In genomic region chrX:75475182-75475644, GRCm38 (mm10) we compare ENCODE assay signal across 8 mouse cellular contexts. TPM values are rescaled to one million over a fixed set of nuclear protein-coding genes. Genes with fewer than 3 reads are reported as not detected.
DNase-seq lines count a peak whose midpoint lies in the region; ATAC-seq and TF ChIP-seq lines count a peak whose summit lies in the region.
"Not testable (repeated sequence)": the region's sequence is repeated elsewhere in the genome, so short reads cannot be mapped to it uniquely, and the experiment has no call there.

No protein-coding gene starts in this region.

- not testable (repeated sequence) for H3K27me3 ChIP-seq in heart, embryonic 13.5 days (replicated peaks); kidney, embryonic 16.5 days (ENCODE audit: insufficient read depth, low read length); midbrain, postnatal 0 days (ENCODE audit: insufficient read depth, low read length)

- WGBS in heart, embryonic 13.5 days = 11% methylated on average over 37 of the region's 37 CpGs
- WGBS in kidney, embryonic 16.5 days = 25% methylated on average over 37 of the region's 37 CpGs
- 31% methylated on average over 37 of the region's 37 CpGs for WGBS in midbrain, postnatal 0 days

- H3K4me1 ChIP-seq in heart, embryonic 13.5 days; kidney, embryonic 16.5 days (ENCODE audit: insufficient read depth, low read length); midbrain, postnatal 0 days (ENCODE audit: insufficient read depth, low read length): not testable (repeated sequence)

- H3K9me3 ChIP-seq in heart, embryonic 13.5 days; kidney, embryonic 16.5 days (ENCODE audit: low read length); midbrain, postnatal 0 days (ENCODE audit: low read length): not testable (repeated sequence)

- H3K9ac ChIP-seq in heart, embryonic 13.5 days = peak overlapping the region; percentile 67
- peak overlapping the region; percentile 51 for H3K9ac ChIP-seq in kidney, embryonic 16.5 days (replicated peaks; ENCODE audit: low read length)
- H3K9ac ChIP-seq in midbrain, postnatal 0 days (replicated peaks; ENCODE audit: low read length, poor library complexity, severe bottlenecking) = peak overlapping the region; percentile 39; the same call in 1 of the 2 replicates

- peak; percentile 79 for ATAC-seq in erythroid progenitor cell, adult 5-6 weeks (replicated peaks; ENCODE audit: low FRiP score, poor library complexity, severe bottlenecking)
- ATAC-seq in heart, embryonic 13.5 days (ENCODE audit: extremely low read depth, insufficient number of reproducible peaks, low FRiP score, low TSS enrichment) = not testable (repeated sequence)
- peak; percentile 76; the same call in 1 of the 2 replicates for ATAC-seq in kidney, embryonic 16.5 days (ENCODE audit: low FRiP score, low TSS enrichment)
- ATAC-seq in midbrain, postnatal 0 days (ENCODE audit: low FRiP score) = peak; percentile 93

- not testable (repeated sequence) for H3K27ac ChIP-seq in heart, embryonic 13.5 days (replicated peaks); kidney, embryonic 16.5 days (ENCODE audit: low read length); midbrain, postnatal 0 days (ENCODE audit: low read depth, low read length)

- not testable (repeated sequence) for TF ChIP-seq CTCF in midbrain, postnatal 0 days (IDR thresholded peaks at IDR 0.05)

- peak overlapping the region; percentile 65 for H3K4me2 ChIP-seq in heart, embryonic 13.5 days
- peak overlapping the region; percentile 47 for H3K4me2 ChIP-seq in kidney, embryonic 16.5 days (replicated peaks; ENCODE audit: low read depth, low read length)
- H3K4me2 ChIP-seq in midbrain, postnatal 0 days (ENCODE audit: low read depth, low read length, poor library complexity, severe bottlenecking) = peak overlapping the region; percentile 34; the same call in 1 of the 2 replicates

- DNase-seq in 416B (ENCODE audit: low read depth) = peak; percentile 83
- DNase-seq in c-Kit-positive CD71-negative TER-119-negative erythroid progenitor cells, embryonic 14.5 days (ENCODE audit: low read depth) = peak; percentile 26
- peak; percentile 66 for DNase-seq in liver
- DNase-seq in midbrain, postnatal 0 days (ENCODE audit: low spot score) = peak; percentile 68
- DNase-seq in spleen, postnatal 4 days (ENCODE audit: low spot score in 2 of 2) = peak; percentile 39 to 69

- H3K36me3 ChIP-seq in heart, embryonic 13.5 days; kidney, embryonic 16.5 days (ENCODE audit: insufficient read depth, low read length); midbrain, postnatal 0 days (ENCODE audit: insufficient read depth, low read length): not testable (repeated sequence)

- peak overlapping the region; percentile 50 for H3K4me3 ChIP-seq in heart, embryonic 13.5 days
- peak overlapping the region; percentile 40 for H3K4me3 ChIP-seq in kidney, embryonic 16.5 days (ENCODE audit: low read length)
- H3K4me3 ChIP-seq in midbrain, postnatal 0 days (ENCODE audit: low read depth, low read length) = peak overlapping the region; percentile 31

RNA-seq across cellular contexts. Expression of gene Vbp1, which starts 38.9 kb away (rescaled TPM):
- 98.4 and 162 TPM in 2 replicates for total RNA-seq in erythroid progenitor cell, adult 5-6 weeks (2015; ENCODE audit: low replicate concordance)
- 122 and 126 TPM in 2 replicates for total RNA-seq in erythroid progenitor cell, adult 5-6 weeks (2017; ENCODE audit: low replicate concordance)
- polyA plus RNA-seq in heart, embryonic 13.5 days (2015; fragmentation: Nextera tagmentation; extraction: Ambion mirVana) = 157 and 181 TPM in 2 replicates
- polyA plus RNA-seq in kidney, embryonic 16.5 days (2015; fragmentation: Nextera tagmentation; extraction: Ambion mirVana) = 160 and 166 TPM in 2 replicates
- 91.1 and 134 TPM in 2 replicates for total RNA-seq in midbrain, postnatal 0 days (2014; rRNA removed)
- 291 and 309 TPM in 2 replicates for polyA plus RNA-seq in midbrain, postnatal 0 days (2015; fragmentation: Nextera tagmentation; extraction: Ambion mirVana)

RNA-seq across cellular contexts. Expression of gene Brcc3, which starts 58.8 kb away (rescaled TPM):
- total RNA-seq in erythroid progenitor cell, adult 5-6 weeks (2015; ENCODE audit: low replicate concordance) = 27.4 and 53.7 TPM in 2 replicates
- total RNA-seq in erythroid progenitor cell, adult 5-6 weeks (2017; ENCODE audit: low replicate concordance) = 35.6 and 43.5 TPM in 2 replicates
- polyA plus RNA-seq in heart, embryonic 13.5 days (2015; fragmentation: Nextera tagmentation; extraction: Ambion mirVana) = 45.9 and 57.7 TPM in 2 replicates
- 67.8 and 74.7 TPM in 2 replicates for polyA plus RNA-seq in kidney, embryonic 16.5 days (2015; fragmentation: Nextera tagmentation; extraction: Ambion mirVana)
- total RNA-seq in midbrain, postnatal 0 days (2014; rRNA removed) = 14.0 and 19.3 TPM in 2 replicates
- polyA plus RNA-seq in midbrain, postnatal 0 days (2015; fragmentation: Nextera tagmentation; extraction: Ambion mirVana) = 33.0 and 34.4 TPM in 2 replicates

RNA-seq across cellular contexts. Expression of gene Mtcp1, which starts 58.8 kb away (rescaled TPM):
- total RNA-seq in erythroid progenitor cell, adult 5-6 weeks (2015; ENCODE audit: low replicate concordance) = 27.4 and 32.7 TPM in 2 replicates
- total RNA-seq in erythroid progenitor cell, adult 5-6 weeks (2017; ENCODE audit: low replicate concordance) = 62.5 and 68.3 TPM in 2 replicates
- 5.3 and 5.4 TPM in 2 replicates for polyA plus RNA-seq in heart, embryonic 13.5 days (2015; fragmentation: Nextera tagmentation; extraction: Ambion mirVana)
- 9.3 and 11.9 TPM in 2 replicates for polyA plus RNA-seq in kidney, embryonic 16.5 days (2015; fragmentation: Nextera tagmentation; extraction: Ambion mirVana)
- total RNA-seq in midbrain, postnatal 0 days (2014; rRNA removed) = 5.5 and 8.2 TPM in 2 replicates
- 3.0 and 3.8 TPM in 2 replicates for polyA plus RNA-seq in midbrain, postnatal 0 days (2015; fragmentation: Nextera tagmentation; extraction: Ambion mirVana)

RNA-seq across cellular contexts. Expression of gene Cmc4, which starts 58.8 kb away (rescaled TPM):
- 71.7 and 83.4 TPM in 2 replicates for total RNA-seq in erythroid progenitor cell, adult 5-6 weeks (2015; ENCODE audit: low replicate concordance)
- 25.9 and 54.6 TPM in 2 replicates for total RNA-seq in erythroid progenitor cell, adult 5-6 weeks (2017; ENCODE audit: low replicate concordance)
- polyA plus RNA-seq in heart, embryonic 13.5 days (2015; fragmentation: Nextera tagmentation; extraction: Ambion mirVana) = 17.2 and 18.3 TPM in 2 replicates
- 17.5 and 18.1 TPM in 2 replicates for polyA plus RNA-seq in kidney, embryonic 16.5 days (2015; fragmentation: Nextera tagmentation; extraction: Ambion mirVana)
- 10.4 and 12.0 TPM in 2 replicates for total RNA-seq in midbrain, postnatal 0 days (2014; rRNA removed)
- 24.9 TPM in 2 replicates for polyA plus RNA-seq in midbrain, postnatal 0 days (2015; fragmentation: Nextera tagmentation; extraction: Ambion mirVana)

Comparison
In these comparisons a context has a peak if more than half of its experiments do, and no peak if none do; other contexts are left out.
1. DNase-seq: peak in every context shown above with its lines; median percentile 83 in 416B; 68 in midbrain, postnatal 0 days; 66 in liver; 54 in spleen, postnatal 4 days; 26 in c-Kit-positive CD71-negative TER-119-negative erythroid progenitor cells, embryonic 14.5 days.